Mouse (Mus musculus) hindbrain, postnatal 0 days (tissue): ENCODE data around the gene Prss34. TPM values are rescaled to one million over a fixed set of nuclear protein-coding genes. Genes with fewer than 3 reads are reported as not detected.

ENCODE experiments used
- ATAC-seq: fragments of 200-750 bp; cut with Nextera tagmentation; 2 replicates; pipeline ENCODE4 v1.8.0; 2017; ENCODE audit warnings: mild to moderate bottlenecking, moderate TSS enrichment, moderate library complexity
- DNase-seq: peaks from one replicate; pipeline ENCODE4 v3.0.0-alpha.2; 2015; ENCODE audit warnings: low spot score
- H3K27ac ChIP-seq: fragments of 300-500 bp; sonication (generic); 2 replicates; pipeline ENCODE4 v1.5.1; 2014; ENCODE audit warnings: mild to moderate bottlenecking
- H3K27me3 ChIP-seq: fragments of 300-500 bp; sonication (generic); 2 replicates; pipeline ENCODE4 v1.6.1; 2014; ENCODE audit warnings: low read length, mixed read lengths; ENCODE audit not compliant: insufficient read depth
- H3K36me3 ChIP-seq: fragments of 300-500 bp; sonication (generic); 2 replicates; pipeline ENCODE4 v1.6.1; 2014; ENCODE audit warnings: low read length, mixed read lengths; ENCODE audit not compliant: insufficient read depth
- H3K4me1 ChIP-seq: fragments of 300-500 bp; sonication (generic); 2 replicates; pipeline ENCODE4 v1.6.1; 2014; ENCODE audit warnings: antibody characterized with exemption, low read length, mixed read lengths; ENCODE audit not compliant: insufficient read depth
- H3K4me2 ChIP-seq: fragments of 300-500 bp; sonication (generic); 2 replicates; pipeline ENCODE4 v1.6.1; 2014; ENCODE audit warnings: low read depth, mild to moderate bottlenecking, low read length, moderate library complexity, mixed read lengths
- H3K4me3 ChIP-seq: fragments of 300-500 bp; sonication (generic); 2 replicates; pipeline ENCODE4 v1.5.1; 2014; ENCODE audit warnings: low read length
- H3K9ac ChIP-seq: fragments of 300-500 bp; sonication (generic); replicated peaks from 2 replicates; pipeline ENCODE4 v1.6.1; 2014; ENCODE audit warnings: mild to moderate bottlenecking, low read length, moderate library complexity, mixed read lengths
- H3K9me3 ChIP-seq: fragments of 300-500 bp; sonication (generic); 2 replicates; pipeline ENCODE4 v1.6.1; 2016; ENCODE audit warnings: low read length, mixed read lengths
- CTCF ChIP-seq: IDR thresholded peaks from 2 replicates; pipeline ENCODE4 v1.5.1; 2016; ENCODE audit warnings: antibody characterized with exemption, control low read depth, low read depth
- WGBS: fragments of 180-500 bp; shearing (Covaris S2); extraction: QIAGEN DNeasy Blood & Tissue Kit; methylation state at CpG from one replicate; pipeline ENCODE4 v1.1.7; 2014; 5-methylcytosine and 5-hydroxymethylcytosine counted together
- polyA plus RNA-seq: library from polyadenylated mRNA; unstranded; fragments of >200 nt; fragmentation: Nextera tagmentation; extraction: Ambion mirVana; gene quantifications from 2 replicates; pipeline ENCODE4 v1.2.1, GENCODE M21; 2015
- total RNA-seq: library from RNA; depleted of rRNA; stranded (reverse); fragments of >200 nt; gene quantifications from 2 replicates; pipeline ENCODE4 v1.2.3, GENCODE M21; 2014

Prss34 gene
- total and polyA plus RNA-seq, 2 experiments from 2014 or later, result not detected

- Histone ChIP-seq H3K4me1 (no peaks in the 10 kb centered on the region), H3K36me3 (no peaks in the 10 kb centered on the region), H3K9me3 (no peaks in the 10 kb centered on the region), H3K9ac (no peak overlapping the region), H3K27ac (no peak overlapping the region), H3K4me3 (no peak overlapping the region), H3K4me2 (no peak overlapping the region), H3K27me3 (no peaks in the 10 kb centered on the region)
- WGBS, result 65% methylated on average over 1 of the region's 1 CpGs
- no peak for DNase-seq
- no peak for TF ChIP-seq CTCF
- ATAC-seq, result no peak
Measured at GRCm38 (mm10) chr17:25294111-25294510, 4.1 kb upstream of the Prss34 start.

DNA sequence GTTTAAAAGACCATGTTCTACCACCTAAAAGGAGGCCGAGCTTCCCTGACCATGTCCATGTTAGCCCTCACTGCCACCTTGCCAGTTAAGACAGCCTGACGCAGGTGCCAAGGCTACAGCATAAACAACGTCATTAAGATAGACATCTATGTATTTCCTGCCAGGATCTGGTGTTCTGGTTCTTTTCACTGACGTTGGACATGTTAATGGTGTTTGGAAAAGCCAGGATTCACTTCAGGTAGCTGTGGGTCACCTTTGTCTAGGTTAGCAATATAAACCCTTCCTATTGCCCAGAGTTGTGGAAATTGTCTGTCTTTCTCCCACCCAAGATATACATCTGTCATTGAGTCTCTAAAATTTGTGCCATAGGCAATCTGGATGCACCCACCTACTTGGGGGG, 10.2 kb downstream of the Prss34 start, which contains the start of gene Prss28:
TSS of gene Prss28 (plus strand) at position 301 of the 400 bp plus-strand sequence.
- H3K9me3 ChIP-seq, result no peaks in the 10 kb centered on the region
- H3K4me2 ChIP-seq, result no peak within 1 kb of the TSS
- H3K27ac ChIP-seq, result no peak within 1 kb of the TSS
- no peaks in the 10 kb centered on the region for H3K27me3 ChIP-seq
- 77% methylated on average over 4 of the region's 4 CpGs for WGBS
- no peak within 1 kb of the TSS for H3K4me3 ChIP-seq
- no peaks in the 10 kb centered on the region for H3K4me1 ChIP-seq
- no peaks in the 10 kb centered on the region for H3K36me3 ChIP-seq
- DNase-seq (no peak), ATAC-seq (no peak)
- no peak within 1 kb of the TSS for H3K9ac ChIP-seq
- TF ChIP-seq CTCF, result no peak

DNA sequence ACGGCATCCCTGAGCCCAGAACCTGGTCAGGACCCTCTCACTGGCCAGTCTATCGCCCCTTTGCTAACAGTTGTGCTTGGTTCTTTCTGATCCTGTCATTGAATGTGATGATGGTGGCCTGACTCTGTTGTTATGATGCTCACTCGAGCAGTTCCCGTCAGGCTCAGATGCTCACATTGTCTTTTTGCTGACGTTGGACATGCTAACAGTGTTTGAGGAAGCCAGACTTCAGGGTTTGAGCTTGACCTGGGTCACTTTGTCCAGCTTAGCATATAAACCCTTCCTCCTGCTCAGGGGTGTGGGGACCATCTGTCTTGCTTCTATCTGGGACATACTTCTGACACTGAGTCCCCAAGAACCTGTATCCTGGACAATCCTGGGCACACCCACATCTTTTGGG, 20.2 kb downstream of the Prss34 start, which contains the start of gene Prss29:
TSS of gene Prss29 (plus strand) at position 301 of the 400 bp plus-strand sequence.
- H3K27me3 ChIP-seq, result no peaks in the 10 kb centered on the region
- no peaks in the 10 kb centered on the region for H3K4me1 ChIP-seq
- no peak within 1 kb of the TSS for H3K9ac ChIP-seq
- H3K36me3 ChIP-seq, result no peaks in the 10 kb centered on the region
- no peak within 1 kb of the TSS for H3K4me3 ChIP-seq
- no peak for TF ChIP-seq CTCF
- ATAC-seq (no peak), DNase-seq (no peak)
- WGBS, result 68% methylated on average over 5 of the region's 5 CpGs
- no peak within 1 kb of the TSS for H3K27ac ChIP-seq
- no peaks in the 10 kb centered on the region for H3K9me3 ChIP-seq
- no peak within 1 kb of the TSS for H3K4me2 ChIP-seq

DNA sequence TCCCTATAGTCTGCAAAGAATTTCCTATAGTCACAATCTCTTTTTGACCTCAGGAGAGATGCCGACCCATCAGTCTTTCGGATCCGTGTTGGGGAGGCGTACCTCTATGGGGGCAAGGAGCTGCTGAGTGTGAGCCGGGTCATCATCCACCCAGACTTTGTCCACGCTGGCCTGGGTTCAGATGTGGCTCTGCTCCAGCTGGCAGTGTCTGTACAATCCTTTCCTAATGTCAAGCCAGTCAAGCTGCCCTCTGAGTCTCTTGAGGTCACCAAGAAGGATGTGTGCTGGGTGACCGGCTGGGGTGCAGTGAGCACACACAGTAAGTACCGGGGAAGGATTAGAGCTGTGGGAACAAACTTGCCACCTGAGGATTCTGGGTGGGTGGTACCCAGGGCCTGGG, 22.6 kb downstream of the Prss34 start:
- Histone ChIP-seq H3K36me3 (no peaks in the 10 kb centered on the region), H3K9ac (no peak overlapping the region), H3K9me3 (no peaks in the 10 kb centered on the region), H3K4me2 (no peak overlapping the region), H3K4me1 (no peaks in the 10 kb centered on the region), H3K4me3 (no peak overlapping the region), H3K27ac (no peak overlapping the region), H3K27me3 (no peaks in the 10 kb centered on the region)
- no peak for DNase-seq
- ATAC-seq, result no peak
- 90% methylated on average over 8 of the region's 8 CpGs for WGBS
- TF ChIP-seq CTCF, result no peak

GRCm38 (mm10) chr17:25322930-25323329, 24.7 kb downstream of the Prss34 start:
- 27% methylated on average over 2 of the region's 2 CpGs for WGBS
- DNase-seq, result no peak
- no peak overlapping the region for H3K27ac ChIP-seq
- H3K4me2 ChIP-seq, result no peak overlapping the region
- H3K9ac ChIP-seq, result no peak overlapping the region
- no peak for TF ChIP-seq CTCF
- no peaks in the 10 kb centered on the region for H3K36me3 ChIP-seq
- no peaks in the 10 kb centered on the region for H3K4me1 ChIP-seq
- H3K27me3 ChIP-seq, result no peaks in the 10 kb centered on the region
- H3K4me3 ChIP-seq, result no peak overlapping the region
- no peak for ATAC-seq
- H3K9me3 ChIP-seq, result no peaks in the 10 kb centered on the region

GRCm38 (mm10) chr17:25332321-25332720, 34.1 kb downstream of the Prss34 start:
- no peak for DNase-seq
- no peak for ATAC-seq
- no peak overlapping the region for H3K4me2 ChIP-seq
- H3K9ac ChIP-seq, result no peak overlapping the region
- 83% methylated on average over 9 of the region's 9 CpGs for WGBS
- no peaks in the 10 kb centered on the region for H3K4me1 ChIP-seq
- H3K27ac ChIP-seq, result no peak overlapping the region
- H3K4me3 ChIP-seq, result no peak overlapping the region
- H3K36me3 ChIP-seq, result no peaks in the 10 kb centered on the region
- TF ChIP-seq CTCF, result no peak
- no peaks in the 10 kb centered on the region for H3K9me3 ChIP-seq
- H3K27me3 ChIP-seq, result no peaks in the 10 kb centered on the region

DNA sequence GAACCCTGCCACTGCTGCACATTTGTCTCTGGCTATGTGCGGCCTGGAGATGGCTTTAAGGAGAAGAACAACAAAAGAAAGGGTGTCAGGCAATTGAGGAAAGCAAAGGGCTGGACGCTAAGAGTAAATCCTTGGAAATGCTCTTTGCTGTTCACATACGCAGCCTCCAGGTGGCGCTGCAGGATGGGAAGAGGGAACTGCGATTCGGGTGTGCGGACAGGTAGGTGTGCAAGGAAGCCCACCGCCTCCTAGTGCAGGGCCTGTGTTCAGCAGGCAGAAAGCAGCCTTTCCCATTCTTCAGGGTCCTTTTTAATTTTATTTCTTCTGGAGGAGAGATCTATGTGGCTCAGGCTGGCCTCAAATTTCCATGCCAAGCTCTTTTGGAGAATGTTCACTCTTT, 35.7 kb downstream of the Prss34 start:
- ATAC-seq (peak; percentile 53; the same call in 1 of the 2 replicates), DNase-seq (peak; percentile 89)
- Histone ChIP-seq H3K27me3 (no peaks in the 10 kb centered on the region), H3K4me2 (no peak overlapping the region), H3K4me1 (no peaks in the 10 kb centered on the region), H3K9ac (no peak overlapping the region), H3K27ac (no peak overlapping the region), H3K36me3 (no peaks in the 10 kb centered on the region), H3K4me3 (no peak overlapping the region), H3K9me3 (no peaks in the 10 kb centered on the region)
- WGBS, result under 1% methylated on average over 8 of the region's 8 CpGs
- peak; percentile 99 for TF ChIP-seq CTCF
